Mouse (Mus musculus): ENCODE data around the gene Ttc27.

The Ttc27 gene

DNA sequence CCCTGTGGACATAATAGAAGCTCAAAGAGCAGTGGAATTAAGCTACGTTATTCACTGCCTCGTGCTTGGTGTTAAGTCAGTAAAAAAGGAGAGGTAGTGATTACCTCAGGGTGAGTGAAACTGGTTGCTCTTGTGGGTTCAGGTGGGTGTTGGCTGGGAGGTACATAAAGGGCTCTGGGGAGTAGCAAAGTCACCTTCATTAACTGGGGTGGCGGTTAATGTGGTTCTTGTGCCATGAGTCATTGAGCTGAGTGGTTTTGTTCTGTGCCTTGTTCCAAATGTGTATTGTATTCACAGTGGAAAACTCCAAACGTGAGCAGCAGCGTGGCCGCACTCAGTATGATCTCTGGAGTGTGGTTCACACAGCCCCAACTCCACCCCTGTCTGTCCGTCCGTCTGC is 152.0 kb downstream of the Ttc27 start:
- no peak for DNase-seq (ENCODE audit: low read depth, low spot score)

GRCm38 (mm10) chr17:74870177-74871160 is 152.9 kb downstream of the Ttc27 start:
- DNase-seq (ENCODE audit: low read depth, low spot score): no peak
- Histone ChIP-seq H3K27me3 (ENCODE audit: control insufficient read depth, insufficient read depth, low read length, poor library complexity, severe bottlenecking) (no peaks in the 10 kb centered on the region), H3K36me3 (ENCODE audit: control insufficient read depth, insufficient read depth, low read length, poor library complexity, severe bottlenecking) (no peaks in the 10 kb centered on the region)

More for the DNA sequence above, 152.0 kb downstream of the Ttc27 start:
- H3K36me3 ChIP-seq (ENCODE audit: control insufficient read depth, insufficient read depth, low read length, poor library complexity, severe bottlenecking): no peaks in the 10 kb centered on the region
- H3K27me3 ChIP-seq (ENCODE audit: control insufficient read depth, insufficient read depth, low read length, poor library complexity, severe bottlenecking): no peaks in the 10 kb centered on the region

GRCm38 (mm10) chr17:74872567-74872966 is 155.0 kb downstream of the Ttc27 start:
- no peak for DNase-seq (ENCODE audit: low read depth, low spot score)
- Histone ChIP-seq H3K36me3 (ENCODE audit: control insufficient read depth, insufficient read depth, low read length, poor library complexity, severe bottlenecking) (no peaks in the 10 kb centered on the region), H3K27me3 (ENCODE audit: control insufficient read depth, insufficient read depth, low read length, poor library complexity, severe bottlenecking) (no peaks in the 10 kb centered on the region)

GRCm38 (mm10) chr17:74873756-74874155 is 156.2 kb downstream of the Ttc27 start:
- no peak for DNase-seq (ENCODE audit: low read depth, low spot score)
- H3K36me3 ChIP-seq (ENCODE audit: control insufficient read depth, insufficient read depth, low read length, poor library complexity, severe bottlenecking): no peaks in the 10 kb centered on the region
- H3K27me3 ChIP-seq (ENCODE audit: control insufficient read depth, insufficient read depth, low read length, poor library complexity, severe bottlenecking): no peaks in the 10 kb centered on the region

- no peaks in the 10 kb centered on the region for H3K27me3 ChIP-seq (ENCODE audit: control insufficient read depth, insufficient read depth, low read length, poor library complexity, severe bottlenecking)
These were observed 158.2 kb downstream of the Ttc27 start for GRCm38 (mm10) chr17:74875740-74876139.

DNA sequence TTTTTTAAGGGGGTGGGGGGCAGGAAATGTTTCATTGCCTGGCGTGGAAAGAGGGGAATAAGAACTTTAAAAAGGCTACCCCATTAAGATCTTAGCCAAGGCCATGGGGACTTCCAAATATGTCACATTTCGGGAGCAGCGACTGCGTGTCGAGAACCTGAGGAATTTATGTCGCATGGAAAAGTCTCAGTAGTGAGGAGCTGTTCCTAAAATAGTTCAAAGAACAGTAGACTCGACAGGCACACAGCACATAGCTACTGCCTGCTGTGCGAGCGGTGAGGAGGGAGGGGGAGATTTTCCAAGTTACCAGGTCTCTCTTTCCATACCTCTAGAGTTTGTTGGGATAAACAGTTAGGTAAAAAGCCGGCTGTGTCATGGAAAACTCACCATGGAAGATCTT is 159.4 kb downstream of the Ttc27 start:
- H3K36me3 ChIP-seq (ENCODE audit: control insufficient read depth, insufficient read depth, low read length, poor library complexity, severe bottlenecking): no peaks in the 10 kb centered on the region
- H3K27me3 ChIP-seq (ENCODE audit: control insufficient read depth, insufficient read depth, low read length, poor library complexity, severe bottlenecking): no peaks in the 10 kb centered on the region
- no peak for DNase-seq (ENCODE audit: low read depth, low spot score)

More at GRCm38 (mm10) chr17:74875740-74876139, 158.2 kb downstream of the Ttc27 start:
- DNase-seq (ENCODE audit: low read depth, low spot score): no peak
- no peaks in the 10 kb centered on the region for H3K36me3 ChIP-seq (ENCODE audit: control insufficient read depth, insufficient read depth, low read length, poor library complexity, severe bottlenecking)

DNA sequence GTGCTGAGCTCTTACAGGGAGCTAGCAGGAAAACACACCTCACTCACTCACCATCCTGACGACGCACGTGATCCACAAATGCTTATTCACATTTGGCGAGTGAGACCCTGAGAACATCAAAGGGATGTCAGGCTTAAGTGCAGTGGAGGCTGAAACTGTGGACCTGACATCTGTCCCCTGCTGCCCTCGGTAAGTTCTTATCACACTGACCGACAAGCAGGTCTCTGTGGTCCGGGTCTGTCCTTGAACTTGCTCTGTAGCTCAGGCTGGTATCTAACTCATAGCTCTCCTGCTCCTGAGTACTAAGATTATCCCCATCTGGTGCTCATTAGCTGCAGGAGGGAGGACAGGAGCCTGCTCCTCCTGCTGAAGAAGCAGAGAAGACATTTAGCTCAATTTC is 162.2 kb downstream of the Ttc27 start:
- no peaks in the 10 kb centered on the region for H3K27me3 ChIP-seq (ENCODE audit: control insufficient read depth, insufficient read depth, low read length, poor library complexity, severe bottlenecking)
- H3K36me3 ChIP-seq (ENCODE audit: control insufficient read depth, insufficient read depth, low read length, poor library complexity, severe bottlenecking): no peaks in the 10 kb centered on the region
- DNase-seq (ENCODE audit: low read depth, low spot score): no peak

DNA sequence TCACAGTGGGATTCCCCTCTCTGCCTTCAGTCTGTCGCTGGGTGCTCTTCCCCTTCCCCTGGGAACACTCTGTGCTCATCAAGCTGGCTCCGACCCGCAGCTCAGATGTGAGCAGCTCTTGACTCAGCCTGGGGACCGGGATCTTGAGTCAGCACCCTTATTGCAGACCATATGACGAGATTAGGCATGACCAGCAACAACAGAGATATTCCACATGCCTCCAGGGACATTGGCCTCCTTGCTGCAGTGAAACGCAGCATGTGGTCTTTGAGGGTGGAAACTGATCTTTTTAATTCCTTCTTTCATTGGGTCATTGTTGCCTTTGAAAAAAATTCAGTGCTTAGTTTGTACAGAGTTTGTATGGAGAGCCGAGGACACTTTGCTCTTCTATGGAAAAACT is 169.5 kb downstream of the Ttc27 start:
- Histone ChIP-seq H3K36me3 (ENCODE audit: control insufficient read depth, insufficient read depth, low read length, poor library complexity, severe bottlenecking) (no peaks in the 10 kb centered on the region), H3K27me3 (ENCODE audit: control insufficient read depth, insufficient read depth, low read length, poor library complexity, severe bottlenecking) (no peaks in the 10 kb centered on the region)
- no peak for DNase-seq (ENCODE audit: low read depth, low spot score)

DNA sequence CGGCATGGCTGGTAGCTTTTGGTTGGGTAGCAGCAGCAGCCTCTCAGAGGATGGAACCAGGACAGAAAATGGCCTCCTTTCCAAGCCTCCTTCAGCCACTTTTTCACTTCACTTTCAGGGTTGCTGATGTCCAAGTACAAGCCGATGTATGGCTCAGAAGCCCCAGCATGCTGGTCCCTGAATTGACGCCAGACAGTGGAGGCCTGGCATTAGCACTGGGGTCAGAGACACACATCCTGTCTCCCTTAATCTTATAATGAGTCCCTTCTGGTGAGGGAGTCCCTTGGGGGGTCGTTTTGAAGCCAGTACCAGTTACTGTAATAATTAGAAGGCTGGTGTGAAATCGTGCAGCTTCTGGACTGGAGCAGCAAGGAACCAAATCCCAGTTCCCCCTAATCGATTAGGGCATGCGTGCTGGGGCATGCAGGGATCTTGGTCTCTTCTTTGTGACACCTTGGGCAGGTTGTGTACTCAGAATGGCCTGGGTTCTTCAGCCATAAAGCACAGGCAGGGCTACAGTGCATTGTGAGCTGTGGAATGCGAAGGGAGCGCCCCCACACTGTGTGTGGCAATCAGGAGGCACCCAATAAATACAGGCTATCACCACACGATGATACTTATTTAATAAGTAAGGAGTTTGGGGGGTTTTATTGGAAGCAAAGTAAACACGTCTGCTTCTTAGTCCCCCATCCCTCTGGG is 171.5 kb downstream of the Ttc27 start:
- H3K36me3 ChIP-seq (ENCODE audit: control insufficient read depth, insufficient read depth, low read length, poor library complexity, severe bottlenecking): no peaks in the 10 kb centered on the region
- no peaks in the 10 kb centered on the region for H3K27me3 ChIP-seq (ENCODE audit: control insufficient read depth, insufficient read depth, low read length, poor library complexity, severe bottlenecking)
- DNase-seq (ENCODE audit: low read depth, low spot score): no peak

DNA sequence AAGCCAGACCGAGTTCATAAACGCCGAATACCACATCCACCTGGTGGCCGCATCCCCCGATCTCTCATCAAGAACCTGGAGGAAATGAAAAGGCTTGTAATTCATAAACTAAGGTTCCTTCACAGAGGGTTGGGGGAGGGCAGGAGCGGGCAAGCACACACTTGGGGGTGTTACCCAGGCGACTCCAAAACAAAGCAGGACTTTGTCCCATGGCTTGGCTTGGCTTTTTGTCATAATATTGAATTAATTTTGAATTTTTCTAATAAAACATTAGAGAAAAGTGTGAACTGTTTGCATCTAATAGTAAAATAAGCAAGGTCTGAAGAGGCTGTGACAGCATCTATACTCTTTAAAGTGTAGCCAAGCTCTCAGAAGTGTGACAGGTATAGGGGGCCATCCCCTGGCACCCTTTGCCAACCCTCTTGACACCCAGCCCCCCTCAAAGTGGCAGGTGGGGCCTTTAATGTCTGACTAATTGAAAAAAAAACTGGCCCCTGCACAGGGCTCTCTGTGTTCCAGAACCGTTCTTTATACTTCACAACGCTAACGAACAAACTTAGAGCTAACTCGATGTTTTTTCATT is 172.1 kb downstream of the Ttc27 start:
- Histone ChIP-seq H3K27me3 (ENCODE audit: control insufficient read depth, insufficient read depth, low read length, poor library complexity, severe bottlenecking) (no peaks in the 10 kb centered on the region), H3K36me3 (ENCODE audit: control insufficient read depth, insufficient read depth, low read length, poor library complexity, severe bottlenecking) (no peaks in the 10 kb centered on the region)
- no peak for DNase-seq (ENCODE audit: low read depth, low spot score)

- H3K27me3 ChIP-seq (ENCODE audit: control insufficient read depth, insufficient read depth, low read length, poor library complexity, severe bottlenecking): no peaks in the 10 kb centered on the region
- DNase-seq (ENCODE audit: low read depth, low spot score): no peak
- H3K36me3 ChIP-seq (ENCODE audit: control insufficient read depth, insufficient read depth, low read length, poor library complexity, severe bottlenecking): no peaks in the 10 kb centered on the region
These were observed 184.9 kb downstream of the Ttc27 start for GRCm38 (mm10) chr17:74902453-74902852.

DNA sequence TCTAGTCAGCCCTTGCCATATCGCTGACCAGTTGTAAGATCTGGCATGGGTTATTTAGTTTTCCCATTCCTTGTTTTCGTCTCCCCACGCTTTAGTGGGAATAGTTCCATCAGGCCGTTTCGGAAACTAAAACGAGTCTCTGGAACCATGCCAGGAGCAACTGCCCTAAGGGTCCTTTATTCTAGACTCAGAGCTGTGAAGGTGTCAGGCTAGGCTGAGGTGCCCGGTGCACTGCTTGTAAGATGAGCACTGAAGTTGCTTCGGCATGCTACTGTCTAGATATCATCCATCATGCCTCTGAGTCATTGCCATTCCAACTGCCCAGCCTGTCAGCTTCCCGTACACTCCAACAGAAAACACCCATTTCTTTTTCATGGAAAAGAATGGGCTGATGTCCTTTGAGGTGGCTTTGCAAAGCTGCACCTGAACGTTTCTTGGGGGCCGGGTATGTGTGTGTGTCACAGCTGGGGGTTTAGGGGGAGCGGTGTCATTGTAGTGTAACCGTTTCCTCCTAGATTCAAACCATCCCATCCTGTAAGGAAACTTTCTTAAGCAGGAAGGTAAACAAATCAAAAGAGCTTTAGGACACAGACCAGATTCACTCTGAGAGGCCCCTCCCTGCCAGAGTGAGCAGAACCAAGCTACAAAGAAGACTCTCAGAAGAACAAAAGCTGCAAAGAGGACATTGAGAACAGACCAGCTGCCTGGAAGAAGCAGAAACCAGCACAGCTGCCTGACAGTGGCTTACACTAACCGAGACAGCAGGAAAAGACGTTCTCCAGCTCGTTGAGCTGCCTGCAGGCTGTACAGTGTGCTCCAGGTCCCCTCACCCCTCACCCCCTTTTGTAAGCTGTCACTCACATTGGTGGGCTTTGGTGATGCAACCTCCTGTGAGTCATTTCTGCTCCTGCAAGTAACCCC is 186.1 kb downstream of the Ttc27 start:
- no peaks in the 10 kb centered on the region for H3K36me3 ChIP-seq (ENCODE audit: control insufficient read depth, insufficient read depth, low read length, poor library complexity, severe bottlenecking)
- no peaks in the 10 kb centered on the region for H3K27me3 ChIP-seq (ENCODE audit: control insufficient read depth, insufficient read depth, low read length, poor library complexity, severe bottlenecking)
- no peak for DNase-seq (ENCODE audit: low read depth, low spot score)

DNA sequence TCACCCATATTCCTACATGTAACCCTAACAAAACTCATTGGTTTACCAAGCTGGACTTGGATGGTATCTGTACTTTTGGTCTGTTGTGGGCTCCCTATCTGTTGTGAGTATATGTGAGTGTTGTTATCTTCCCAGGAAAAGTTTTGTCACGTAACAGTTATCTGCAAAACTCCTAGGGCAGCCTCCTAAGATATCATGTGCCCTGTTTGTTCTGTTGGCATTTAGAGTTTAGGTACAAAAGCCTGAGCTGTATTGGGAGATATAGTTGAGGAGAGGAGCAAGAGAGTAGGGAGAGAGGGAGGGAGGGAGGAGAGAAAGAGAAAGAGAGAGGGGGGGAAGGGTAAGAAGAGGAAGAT is 186.8 kb downstream of the Ttc27 start:
- no peak for DNase-seq (ENCODE audit: low read depth, low spot score)
- no peaks in the 10 kb centered on the region for H3K36me3 ChIP-seq (ENCODE audit: control insufficient read depth, insufficient read depth, low read length, poor library complexity, severe bottlenecking)
- H3K27me3 ChIP-seq (ENCODE audit: control insufficient read depth, insufficient read depth, low read length, poor library complexity, severe bottlenecking): no peaks in the 10 kb centered on the region

GRCm38 (mm10) chr17:74904956-74905355 is 187.4 kb downstream of the Ttc27 start:
- H3K27me3 ChIP-seq (ENCODE audit: control insufficient read depth, insufficient read depth, low read length, poor library complexity, severe bottlenecking): no peaks in the 10 kb centered on the region
- H3K36me3 ChIP-seq (ENCODE audit: control insufficient read depth, insufficient read depth, low read length, poor library complexity, severe bottlenecking): no peaks in the 10 kb centered on the region
- no peak for DNase-seq (ENCODE audit: low read depth, low spot score)
